Mouse (Mus musculus) kidney, adult 18-20 months (tissue): ENCODE measurements around the gene Zwilch.
"Not testable (repeated sequence)": the region's sequence is repeated elsewhere in the genome, so short reads cannot be mapped to it uniquely, and the experiment has no call there.

Source experiments
- DNase-seq: peaks from one replicate; pipeline ENCODE4 v3.0.0; 2021

Gene Zwilch

DNA sequence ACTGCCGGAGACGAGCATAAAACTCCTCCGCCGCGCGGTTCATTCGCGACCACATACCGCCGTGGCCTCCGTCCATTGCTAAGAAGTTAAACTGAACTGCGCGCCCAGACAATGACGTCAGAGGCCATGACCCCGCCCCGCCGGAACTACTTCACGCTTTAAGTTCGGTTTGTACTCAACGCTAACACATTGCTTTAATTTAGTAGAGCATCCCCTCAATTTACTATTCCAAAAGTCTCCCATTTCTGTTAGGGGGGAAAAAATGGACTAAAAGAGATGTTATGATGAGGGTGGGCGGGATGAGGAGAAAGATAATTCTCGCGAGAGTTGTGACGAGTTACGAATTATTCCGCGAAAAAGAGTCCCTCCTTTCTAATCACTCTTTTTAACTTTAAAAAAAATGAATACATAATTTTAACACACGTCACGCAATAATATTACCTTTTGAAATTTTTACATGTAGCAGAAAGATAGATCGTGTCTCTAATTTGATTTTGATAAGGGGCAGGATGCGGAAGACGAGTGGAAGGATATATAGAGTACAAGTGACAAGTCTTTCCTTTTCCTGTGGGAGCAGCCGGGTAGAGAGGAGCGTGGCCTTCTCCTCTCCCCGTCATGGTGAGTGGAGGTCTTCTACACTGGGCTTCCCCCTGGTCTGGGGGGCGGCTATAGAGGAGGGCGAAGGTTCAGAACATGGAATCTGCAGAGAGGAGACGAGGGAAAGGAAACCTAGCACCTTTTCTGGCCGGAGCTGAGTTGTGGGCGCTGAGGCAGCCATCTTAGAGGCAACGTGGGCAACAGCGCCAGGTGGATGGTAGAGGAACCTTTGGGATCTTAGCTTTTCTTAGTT lies at the start of gene Zwilch, which contains the start of gene Rpl4:
TSS of gene Zwilch (minus strand) at position 289 of the 850 bp plus-strand sequence.
TSS of gene Rpl4 (plus strand) at position 560 of the 850 bp plus-strand sequence.
- DNase-seq = peak; percentile 89

DNA sequence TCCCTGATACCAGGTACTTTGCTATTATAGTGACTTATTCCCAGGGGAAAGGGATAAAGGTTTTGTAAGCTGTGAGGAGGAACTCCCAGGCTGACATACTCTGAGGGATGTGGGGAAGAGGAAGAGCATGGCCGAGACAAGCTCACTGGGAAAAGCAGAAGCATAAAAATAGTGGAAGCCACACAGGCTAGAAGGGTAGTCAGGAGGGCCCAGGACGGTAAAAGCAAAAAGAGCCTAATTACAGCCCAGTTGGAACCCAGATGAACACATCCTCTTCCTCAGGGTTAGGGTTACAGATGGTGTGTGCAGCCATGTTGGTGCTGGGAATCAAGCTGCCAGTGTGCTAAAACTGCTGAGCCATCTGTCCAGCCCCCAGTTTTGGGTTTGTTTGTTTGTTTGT lies 49.2 kb upstream of the Zwilch start:
- no peak for DNase-seq

DNA sequence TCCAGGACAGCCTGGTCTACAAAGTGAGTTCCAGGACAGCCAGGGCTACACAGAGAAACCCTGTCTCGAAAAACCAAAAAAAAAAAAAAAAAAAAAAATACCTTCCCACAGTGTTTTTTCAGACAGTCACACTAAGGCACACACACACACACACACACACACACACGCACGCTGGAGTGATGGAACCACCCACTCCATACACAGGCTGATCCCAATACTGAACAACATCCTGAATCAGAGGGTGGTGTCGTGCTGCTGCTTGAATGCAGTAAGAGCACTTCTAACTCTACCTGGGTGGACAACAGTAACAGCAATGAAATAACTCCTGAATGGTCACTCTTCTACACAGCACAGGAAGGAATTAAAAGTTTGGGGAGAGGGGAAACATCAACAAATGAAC lies 48.6 kb upstream of the Zwilch start:
- DNase-seq = no peak

DNA sequence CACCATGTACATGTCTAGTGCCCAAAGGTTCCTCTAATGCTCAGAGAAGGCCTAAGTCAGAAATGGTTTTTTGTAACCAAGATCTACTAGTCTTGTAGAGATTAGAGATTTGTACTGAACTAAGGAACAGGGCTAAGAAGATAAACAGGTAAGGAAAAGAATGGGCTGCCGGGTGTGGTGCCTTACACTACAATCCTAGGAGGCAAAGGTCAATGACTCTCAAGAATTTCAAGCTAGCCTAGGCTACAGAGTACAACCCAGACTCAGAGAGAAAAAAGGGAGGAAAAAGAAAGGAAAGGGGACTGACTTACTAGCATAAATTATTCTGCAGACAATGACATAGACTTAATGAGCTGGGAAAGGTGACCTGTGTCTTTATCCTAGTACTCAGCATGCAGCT lies 47.7 kb upstream of the Zwilch start:
- no peak for DNase-seq

DNA sequence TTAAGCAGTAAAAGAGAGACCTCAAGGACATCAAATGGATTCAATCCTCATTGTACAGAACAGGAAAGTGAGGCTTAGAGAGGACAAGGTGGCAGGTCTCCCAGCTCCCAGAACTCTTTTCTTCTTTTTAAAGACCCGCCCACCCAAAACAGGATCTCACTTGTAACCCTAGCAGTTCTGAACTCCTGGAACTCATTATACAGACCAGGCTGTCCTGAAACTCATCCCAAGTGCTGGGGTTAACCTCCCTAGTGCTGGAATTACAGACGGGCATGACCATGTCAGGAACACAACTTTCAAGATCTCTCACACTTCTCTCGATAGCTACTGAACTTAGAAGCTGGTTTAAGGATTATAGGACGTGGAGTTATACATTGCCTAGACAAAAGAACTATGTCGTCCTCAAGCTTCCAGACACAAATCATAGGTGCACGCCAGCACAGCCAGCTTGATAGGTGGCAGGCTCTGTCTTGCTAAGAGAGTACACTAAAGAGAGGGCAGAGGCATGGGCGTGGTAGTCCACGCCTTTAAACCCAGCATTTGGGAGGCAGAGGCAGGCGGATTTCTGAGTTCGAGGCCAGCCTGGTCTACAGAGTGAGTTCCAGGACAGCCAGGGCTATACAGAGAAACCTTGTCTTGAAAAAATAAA lies 47.0 kb upstream of the Zwilch start:
- DNase-seq = no peak

DNA sequence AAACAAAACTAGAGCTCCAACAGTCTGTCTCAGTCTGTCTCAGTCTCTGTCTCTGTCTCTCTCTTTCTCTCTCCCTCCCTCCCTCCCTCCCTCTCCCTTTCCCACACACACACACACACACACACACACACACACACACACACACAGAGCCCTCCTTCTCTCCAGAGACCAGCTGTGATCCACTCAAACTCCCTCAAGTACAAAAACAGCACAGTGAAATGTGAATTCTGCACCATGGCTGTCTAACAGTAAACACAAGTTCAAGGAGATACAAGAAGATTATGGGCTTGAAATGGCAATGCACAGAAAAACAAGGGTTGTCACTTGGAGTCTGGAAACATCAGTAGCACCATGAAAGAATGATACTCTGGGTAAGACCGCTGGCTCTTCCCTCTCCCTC lies 46.4 kb upstream of the Zwilch start:
- DNase-seq = no peak

DNA sequence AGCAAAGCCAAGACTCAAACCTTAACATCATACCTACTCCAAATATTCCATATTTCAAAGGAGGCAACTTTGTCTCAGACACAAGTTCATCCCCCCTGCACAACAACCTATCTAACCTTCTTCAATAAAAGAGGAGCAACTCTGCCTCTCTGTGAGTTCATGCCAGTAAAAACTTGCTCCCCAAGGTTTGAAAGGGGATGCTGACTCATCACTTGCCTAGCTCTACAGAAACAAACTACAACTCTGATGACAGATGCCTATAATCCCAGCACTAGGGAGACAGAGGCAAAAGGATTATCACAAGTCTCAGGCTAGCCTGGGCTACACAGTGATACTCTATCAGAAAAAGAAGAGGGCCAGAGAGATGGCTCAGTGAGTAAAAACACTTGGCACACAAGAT lies 45.0 kb upstream of the Zwilch start:
- DNase-seq = no peak

DNA sequence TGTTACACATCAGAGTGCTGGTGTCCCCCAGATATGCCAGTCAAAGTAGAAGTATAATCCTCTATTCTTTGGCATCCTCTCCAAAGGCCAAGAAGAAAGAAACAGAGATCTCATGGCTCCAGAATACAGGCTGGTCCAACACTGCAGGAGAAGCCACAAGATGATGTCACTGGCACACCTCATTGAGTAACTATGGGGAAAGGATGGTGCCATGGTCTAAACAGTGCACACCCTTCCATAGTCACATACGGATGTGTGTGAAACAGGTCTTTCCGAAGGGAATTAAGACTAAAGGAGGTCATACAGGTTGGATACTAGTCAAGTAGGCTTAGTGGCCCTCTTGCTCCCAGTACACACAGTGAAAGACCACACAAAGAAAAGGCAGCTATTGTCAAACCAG lies 43.7 kb upstream of the Zwilch start:
- DNase-seq = no peak

DNA sequence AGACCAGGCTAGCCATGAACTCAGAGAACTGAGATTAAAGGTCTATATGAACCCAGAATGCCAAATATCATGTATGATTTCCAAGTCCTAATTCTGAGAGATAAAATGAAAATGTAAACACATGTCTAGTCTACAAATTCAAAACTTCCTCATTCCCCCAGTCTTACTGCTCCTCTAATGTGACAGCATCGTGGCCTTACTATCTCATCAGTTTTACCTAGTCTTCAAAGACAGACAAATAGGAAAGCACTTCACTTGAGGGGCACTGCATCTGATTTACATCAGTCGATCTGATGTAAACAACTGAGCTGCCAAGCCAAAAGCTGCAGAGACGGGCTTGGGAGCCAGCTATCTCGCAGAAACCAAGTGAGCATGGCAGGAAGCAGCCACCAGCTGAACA lies 43.2 kb upstream of the Zwilch start:
- DNase-seq = no peak

DNA sequence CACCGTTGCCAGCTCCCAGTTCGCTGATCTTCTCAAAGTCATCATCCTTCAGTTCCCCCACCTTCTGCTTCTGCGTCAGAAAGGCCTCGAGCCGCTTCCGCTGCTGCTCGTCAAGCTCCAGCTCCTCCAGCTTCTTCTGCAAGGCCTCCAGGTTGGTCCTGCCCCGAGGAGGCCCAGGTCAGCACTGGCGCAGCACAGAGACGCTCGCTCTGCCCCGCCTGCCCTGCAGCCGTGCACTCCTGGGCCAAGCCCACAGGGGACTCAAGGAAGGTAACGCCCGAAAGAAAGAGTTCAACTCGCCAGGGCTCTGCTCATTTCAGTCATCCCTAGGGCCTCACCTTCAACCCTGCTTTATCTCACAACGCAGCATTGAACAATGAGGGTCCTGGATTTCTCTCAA lies 41.5 kb upstream of the Zwilch start:
- DNase-seq = no peak

DNA sequence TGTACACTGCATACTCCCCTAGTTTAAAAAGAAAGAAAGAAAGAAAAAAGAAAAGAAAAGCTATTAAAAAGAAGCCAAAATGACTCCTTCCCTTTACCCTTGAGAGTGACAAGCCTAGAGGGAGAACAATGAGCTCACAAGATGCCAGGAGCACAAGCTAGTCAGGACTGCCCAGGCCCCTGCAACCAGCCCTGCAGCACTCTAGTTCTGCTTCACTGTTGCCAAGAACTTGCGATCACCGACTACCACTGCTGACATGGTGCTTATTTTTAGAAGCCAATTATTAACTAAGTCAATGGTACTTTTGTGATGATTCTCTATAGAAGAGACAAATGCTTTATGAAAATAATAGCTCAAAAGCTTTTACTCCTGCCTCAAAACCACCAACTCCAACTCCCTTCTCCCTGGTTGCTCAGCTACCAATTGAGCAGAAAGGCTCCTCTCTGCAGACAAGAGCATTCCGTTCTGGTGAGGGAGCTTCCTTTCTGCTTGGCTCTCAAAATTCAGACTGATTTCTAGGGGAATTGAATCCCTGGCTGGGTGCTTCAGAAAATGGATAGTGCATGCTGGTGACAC lies 34.7 kb upstream of the Zwilch start:
- DNase-seq = no peak

DNA sequence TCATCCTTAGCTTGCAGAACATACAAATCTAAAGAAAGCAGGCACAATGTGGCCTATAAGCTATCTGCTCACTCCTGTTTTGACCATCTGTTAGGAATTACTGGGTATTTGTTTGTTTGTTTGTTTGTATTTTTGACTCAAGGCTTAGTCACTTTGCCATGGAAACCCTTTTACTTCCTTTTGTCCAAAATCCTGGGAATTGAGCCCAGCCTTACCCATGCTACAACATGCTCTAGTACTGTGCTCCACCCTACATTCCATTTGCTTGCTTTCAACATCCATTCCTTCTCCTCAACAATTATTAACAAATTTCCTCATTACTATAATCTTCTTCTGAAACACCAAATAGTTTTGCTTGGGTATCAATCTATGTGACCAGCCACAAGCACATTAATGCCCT lies 30.0 kb upstream of the Zwilch start:
- no peak for DNase-seq

DNA sequence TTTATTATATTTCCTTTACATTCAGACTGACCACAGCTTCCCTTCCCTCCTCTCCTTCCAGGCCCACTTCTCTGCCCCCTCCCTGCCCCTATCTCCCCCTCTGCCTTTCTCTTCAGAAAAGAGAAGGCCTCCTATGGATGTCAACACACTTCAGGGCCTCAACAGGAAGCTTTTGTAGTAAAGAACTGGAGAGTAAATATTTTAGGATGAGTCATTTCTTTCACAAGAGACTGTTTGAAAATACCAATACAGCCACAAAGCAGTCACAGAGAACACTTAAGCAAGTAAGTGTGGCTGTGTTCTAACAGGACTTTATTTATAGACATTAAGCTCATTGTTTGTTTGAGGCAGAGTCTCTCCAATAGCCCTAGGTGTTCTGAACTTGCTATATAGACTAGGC lies 29.4 kb upstream of the Zwilch start:
- DNase-seq = no peak

DNA sequence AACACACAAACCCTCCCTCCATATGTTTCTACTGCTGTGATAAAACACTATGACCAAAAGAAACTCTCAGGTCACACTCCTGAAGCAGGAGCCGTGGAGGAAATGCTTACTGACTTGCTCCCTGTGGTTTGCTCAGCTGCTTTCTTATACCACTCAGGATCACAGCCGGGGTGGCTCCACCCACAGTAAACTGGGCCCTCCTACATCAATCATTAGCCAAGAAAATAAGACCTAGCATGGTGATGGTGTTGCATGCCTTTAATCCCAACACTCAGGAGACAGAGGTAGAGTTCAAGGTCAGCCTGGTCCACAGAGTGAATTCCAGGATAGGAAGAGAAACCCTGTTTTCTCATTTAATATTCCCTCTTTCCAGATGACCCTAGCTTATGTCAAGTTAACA lies 27.0 kb upstream of the Zwilch start:
- peak; percentile 42 for DNase-seq

DNA sequence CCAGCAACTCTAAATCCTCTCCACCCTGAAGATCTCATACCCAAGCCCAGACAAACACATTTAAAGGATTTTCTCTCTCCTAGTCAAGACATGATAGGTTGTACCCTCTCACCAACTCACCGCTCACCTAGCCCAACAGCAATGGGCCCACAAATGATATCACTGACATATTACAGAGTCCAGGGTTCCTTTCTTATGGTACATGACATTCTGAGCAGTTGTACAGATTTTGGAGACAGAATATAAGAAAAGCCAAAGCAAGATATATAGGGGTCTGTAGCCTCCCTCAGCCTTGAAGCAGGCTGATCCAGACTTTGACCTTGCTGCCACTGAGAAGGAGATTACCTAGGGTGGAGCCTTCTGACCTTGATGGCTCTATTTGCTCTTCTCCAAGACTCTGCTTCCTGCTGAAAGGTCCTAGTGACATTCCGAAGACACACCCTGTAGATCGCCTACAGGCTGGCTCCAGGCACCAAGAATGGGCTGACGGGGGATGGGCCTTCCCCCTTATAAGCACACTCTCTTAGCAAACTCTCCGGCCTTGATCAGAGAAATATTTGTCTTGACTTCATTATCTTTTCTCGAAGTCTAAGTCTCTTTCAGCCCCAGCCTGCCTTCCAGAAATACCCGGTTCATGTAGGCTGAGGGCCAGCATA lies 26.0 kb upstream of the Zwilch start:
- DNase-seq = not testable (repeated sequence)

DNA sequence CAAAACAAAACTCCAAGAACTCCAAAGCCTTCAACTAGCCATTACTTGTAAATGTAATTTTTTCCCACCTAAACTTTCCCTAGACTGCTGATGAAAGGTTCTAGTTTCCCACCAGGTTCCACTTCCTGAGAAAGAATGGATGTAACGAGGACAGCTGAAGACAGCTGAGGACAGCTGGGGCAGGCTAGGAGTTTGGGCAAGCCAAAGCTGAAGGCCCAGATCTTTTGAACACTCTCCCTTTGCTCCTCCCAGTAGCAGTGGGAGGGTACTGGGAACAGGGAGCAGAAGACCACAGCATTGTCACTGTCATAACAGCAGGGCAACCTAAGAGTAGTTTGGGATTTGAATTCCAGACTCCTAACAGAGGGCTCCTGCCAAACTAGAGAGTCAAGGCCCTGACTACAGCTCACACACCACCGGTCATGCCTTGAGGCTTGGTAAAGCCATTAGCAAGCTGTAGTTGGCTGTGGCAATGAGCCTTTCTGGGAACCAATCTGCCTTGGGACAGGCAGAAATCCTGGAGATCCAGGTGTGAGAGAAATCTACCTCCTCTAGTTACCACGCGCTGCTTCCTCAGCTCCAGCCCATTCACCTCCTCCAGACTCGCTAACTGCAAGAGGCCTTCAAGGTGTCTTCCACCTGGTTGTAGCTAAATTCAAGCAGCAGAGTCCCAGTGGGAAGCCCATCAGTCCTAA lies 25.3 kb upstream of the Zwilch start:
- no peak for DNase-seq

DNA sequence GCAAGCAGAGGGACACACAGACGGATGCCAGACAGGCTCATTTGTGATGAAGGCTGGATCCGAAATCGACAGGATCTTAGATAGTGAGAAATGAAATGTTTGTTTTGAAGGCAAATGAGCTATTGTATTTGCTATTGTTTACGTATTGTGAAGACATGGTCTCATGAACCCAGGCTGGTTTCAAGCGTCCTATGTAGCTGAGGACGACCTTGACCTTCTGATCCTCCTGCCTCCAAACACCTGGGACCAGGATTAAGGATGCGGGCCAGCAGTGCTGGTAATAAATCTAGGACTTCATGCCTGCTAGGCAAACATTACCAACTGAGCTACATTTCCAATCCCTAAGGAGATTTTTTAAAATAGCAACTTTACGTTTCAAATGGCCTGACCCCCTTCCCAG lies 24.6 kb upstream of the Zwilch start:
- DNase-seq = no peak

DNA sequence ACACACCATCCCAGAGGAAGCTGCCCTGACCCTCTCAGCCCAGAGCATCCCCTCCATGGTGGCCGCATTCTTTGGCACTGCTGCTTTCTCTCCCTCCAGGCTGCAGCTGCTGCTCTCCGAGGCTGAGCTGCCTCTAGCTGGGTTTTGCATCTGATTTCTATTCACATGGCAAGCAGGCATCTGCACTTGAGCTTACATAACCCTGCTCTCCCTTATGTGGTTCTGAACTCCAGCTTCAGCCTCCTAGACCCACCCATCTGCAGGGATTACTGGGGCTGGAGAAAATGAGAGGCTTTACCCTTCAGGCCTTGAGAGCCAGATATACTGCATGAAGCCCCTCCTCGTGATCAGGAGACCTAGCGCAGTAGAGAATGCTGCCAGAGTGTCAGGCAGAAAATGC lies 22.6 kb upstream of the Zwilch start:
- DNase-seq = no peak

DNA sequence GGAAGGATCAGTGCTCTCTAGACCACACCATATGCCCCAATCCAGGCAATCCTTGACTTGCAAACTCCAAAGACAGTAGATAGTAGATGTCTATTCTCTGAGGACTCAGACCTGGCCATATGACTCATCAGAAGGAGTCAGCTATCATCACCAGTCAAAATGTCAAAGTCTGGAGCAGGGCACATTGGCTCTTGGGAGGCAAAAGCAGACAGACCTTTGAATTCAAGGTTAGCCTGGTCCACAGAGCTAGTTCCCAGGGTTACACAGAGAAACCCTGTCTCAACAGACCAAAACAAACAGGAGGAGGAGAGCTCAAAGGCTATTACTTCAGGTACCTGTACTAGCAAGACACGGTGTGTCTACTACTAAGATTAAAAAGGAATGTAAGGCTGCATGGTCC lies 21.0 kb upstream of the Zwilch start:
- DNase-seq = no peak

DNA sequence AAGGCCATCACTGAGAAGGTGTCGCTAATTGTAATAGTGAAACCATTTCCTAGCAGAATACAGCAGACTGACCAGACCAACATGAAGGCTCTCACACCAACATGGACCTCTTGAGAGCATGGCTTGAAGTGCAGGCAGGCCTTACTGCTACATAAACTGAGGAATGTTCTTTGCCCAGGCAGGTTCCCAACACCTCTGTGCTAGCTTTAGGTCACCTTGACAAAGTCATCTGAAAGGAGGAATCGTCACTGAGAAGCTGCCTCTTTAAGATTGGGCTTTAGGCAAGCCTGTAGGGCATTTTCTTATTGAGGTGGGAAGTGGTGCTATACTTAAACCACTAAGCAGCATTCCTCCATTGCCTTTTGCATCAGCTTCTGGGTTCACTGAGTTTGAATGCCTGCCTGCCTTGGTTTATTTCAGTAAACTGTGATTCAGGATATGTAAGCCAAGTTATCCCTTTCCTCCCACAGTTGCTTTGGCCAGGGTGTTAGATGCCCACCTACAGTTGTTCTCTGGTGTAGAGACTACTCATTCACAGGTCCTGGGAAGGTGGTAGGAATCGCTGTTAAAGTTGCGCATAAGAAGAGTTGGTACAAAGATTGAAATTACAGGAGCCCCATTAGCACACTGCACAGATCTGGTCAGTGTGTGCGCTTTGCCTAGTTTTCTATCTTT lies 11.4 kb upstream of the Zwilch start:
- DNase-seq = no peak

DNA sequence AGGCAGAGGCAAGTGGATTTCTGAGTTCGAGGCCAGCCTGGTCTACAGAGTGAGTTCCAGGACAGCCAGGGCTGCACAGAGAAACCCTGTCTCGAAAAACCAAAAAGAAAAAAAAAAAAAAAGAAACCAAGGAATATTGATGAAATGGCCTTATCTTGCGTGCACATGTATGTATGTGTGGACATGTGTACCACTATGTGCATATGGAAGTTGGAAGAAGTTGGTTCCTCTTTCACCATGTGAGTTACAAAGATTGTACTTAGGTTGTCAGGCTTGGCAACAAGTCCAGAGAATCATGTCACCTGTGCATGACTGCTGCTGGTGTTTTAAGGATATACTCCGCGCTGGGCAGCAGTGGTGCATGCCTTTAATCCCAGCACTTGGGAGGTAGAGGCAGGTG lies 10.4 kb upstream of the Zwilch start:
- DNase-seq = not testable (repeated sequence)

DNA sequence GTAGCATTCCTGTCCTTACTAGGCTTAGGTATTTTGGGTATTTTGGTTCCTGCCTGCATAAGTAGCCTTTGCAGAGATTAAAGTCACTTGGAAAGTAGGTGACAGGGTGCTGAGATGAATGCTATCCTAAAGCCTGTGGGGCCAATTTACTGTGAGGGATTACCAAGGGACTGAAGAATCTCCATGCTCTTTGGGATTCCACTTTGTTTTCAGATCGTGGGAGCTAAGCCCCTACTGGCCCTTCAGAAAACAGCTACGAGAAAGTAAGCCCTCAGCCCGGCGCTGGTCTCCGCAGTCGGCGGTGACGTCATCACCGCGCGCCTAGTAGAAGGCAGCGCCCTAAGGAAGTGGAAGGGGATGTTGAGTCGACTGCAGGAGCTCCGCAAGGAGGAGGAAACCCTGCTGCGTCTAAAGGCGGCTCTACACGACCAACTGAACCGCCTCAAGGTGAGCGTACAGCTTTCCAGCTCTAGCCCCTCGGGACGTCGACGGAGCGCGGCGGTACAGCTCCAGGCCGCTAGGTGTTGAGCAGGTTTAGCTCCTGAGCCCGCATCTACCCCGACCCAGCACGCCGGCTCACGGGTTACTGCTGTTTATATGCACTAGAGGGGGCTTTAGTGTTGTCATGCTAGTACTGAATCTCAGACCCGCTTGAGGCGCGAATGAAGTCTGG lies 6.2 kb upstream of the Zwilch start, which contains the start of gene Snapc5:
TSS of gene Snapc5 (plus strand) at position 301 of the 673 bp plus-strand sequence.
- peak; percentile 93 for DNase-seq
